Mouse (Mus musculus) liver, adult 2 months (tissue): Measurements from ENCODE around the gene Sipa1l1. TPM values are rescaled to one million over a fixed set of nuclear protein-coding genes. Genes with fewer than 3 reads are reported as not detected.

Experiments
- DNase-seq: peaks from one replicate; pipeline ENCODE4 v3.0.0-alpha.2; 2011; ENCODE audit warnings: low read depth, low spot score; ENCODE audit errors: extremely low read depth
- H3K27ac ChIP-seq: fragments of 200-500 bp; replicated peaks from 2 replicates; pipeline ENCODE4 v1.5.1; 2012; ENCODE audit warnings: low read depth, mild to moderate bottlenecking, control low read depth, inconsistent platforms, low read length; ENCODE audit not compliant: insufficient read depth
- H3K27me3 ChIP-seq: fragments of 200-500 bp; 2 replicates; pipeline ENCODE4 v1.6.1; 2012; ENCODE audit warnings: mild to moderate bottlenecking, moderate library complexity, low read length, inconsistent platforms; ENCODE audit not compliant: control insufficient read depth, insufficient read depth
- H3K36me3 ChIP-seq: fragments of 200-500 bp; 2 replicates; pipeline ENCODE4 v1.6.1; 2012; ENCODE audit warnings: low read length, inconsistent platforms; ENCODE audit not compliant: control insufficient read depth, insufficient read depth
- H3K4me1 ChIP-seq: fragments of 200-500 bp; 2 replicates; pipeline ENCODE4 v1.6.1; 2011; ENCODE audit warnings: low read length; ENCODE audit not compliant: control insufficient read depth, insufficient read depth
- H3K4me3 ChIP-seq: fragments of 200-500 bp; 2 replicates; pipeline ENCODE4 v1.5.1; 2011; ENCODE audit warnings: low read depth, mild to moderate bottlenecking, control low read depth, low read length, moderate library complexity; ENCODE audit not compliant: insufficient read depth
- H3K79me2 ChIP-seq: fragments of 200-500 bp; 2 replicates; pipeline ENCODE4 v1.6.1; 2012; ENCODE audit warnings: inconsistent platforms, mild to moderate bottlenecking, low read length, moderate library complexity; ENCODE audit not compliant: control insufficient read depth, insufficient read depth
- H3K9ac ChIP-seq: fragments of 200-500 bp; 2 replicates; pipeline ENCODE4 v1.6.1; 2012; ENCODE audit warnings: low read depth, mild to moderate bottlenecking, control low read depth, inconsistent platforms, low read length
- CTCF ChIP-seq: fragments of 200-500 bp; IDR thresholded peaks from 2 replicates; pipeline ENCODE4 v1.5.1; 2011; ENCODE audit warnings: low read depth, low read length, control low read depth
- POLR2A ChIP-seq: fragments of 200-500 bp; IDR thresholded peaks from 2 replicates; pipeline ENCODE4 v1.6.1; 2011; ENCODE audit warnings: low read length, control low read depth; ENCODE audit not compliant: insufficient read depth; ENCODE audit errors: extremely low read depth
- WGBS: fragments of 180-500 bp; shearing (Covaris S2); methylation state at CpG from one replicate; pipeline ENCODE4 v1.1.7; 2018; 5-methylcytosine and 5-hydroxymethylcytosine counted together
- polyA plus RNA-seq: library from polyadenylated mRNA; depleted of rRNA; stranded (reverse); fragments of >200 nt; gene quantifications from 2 replicates; pipeline ENCODE4 v1.2.3, GENCODE M21; 2012
- total RNA-seq: library from RNA; depleted of rRNA; stranded (reverse); fragments of >200 nt; gene quantifications from 2 replicates; pipeline ENCODE4 v1.2.3, GENCODE M21; 2014

Sipa1l1 gene
- total and polyA plus RNA-seq, 2 experiments, result 10.3 to 13.7 TPM

DNA sequence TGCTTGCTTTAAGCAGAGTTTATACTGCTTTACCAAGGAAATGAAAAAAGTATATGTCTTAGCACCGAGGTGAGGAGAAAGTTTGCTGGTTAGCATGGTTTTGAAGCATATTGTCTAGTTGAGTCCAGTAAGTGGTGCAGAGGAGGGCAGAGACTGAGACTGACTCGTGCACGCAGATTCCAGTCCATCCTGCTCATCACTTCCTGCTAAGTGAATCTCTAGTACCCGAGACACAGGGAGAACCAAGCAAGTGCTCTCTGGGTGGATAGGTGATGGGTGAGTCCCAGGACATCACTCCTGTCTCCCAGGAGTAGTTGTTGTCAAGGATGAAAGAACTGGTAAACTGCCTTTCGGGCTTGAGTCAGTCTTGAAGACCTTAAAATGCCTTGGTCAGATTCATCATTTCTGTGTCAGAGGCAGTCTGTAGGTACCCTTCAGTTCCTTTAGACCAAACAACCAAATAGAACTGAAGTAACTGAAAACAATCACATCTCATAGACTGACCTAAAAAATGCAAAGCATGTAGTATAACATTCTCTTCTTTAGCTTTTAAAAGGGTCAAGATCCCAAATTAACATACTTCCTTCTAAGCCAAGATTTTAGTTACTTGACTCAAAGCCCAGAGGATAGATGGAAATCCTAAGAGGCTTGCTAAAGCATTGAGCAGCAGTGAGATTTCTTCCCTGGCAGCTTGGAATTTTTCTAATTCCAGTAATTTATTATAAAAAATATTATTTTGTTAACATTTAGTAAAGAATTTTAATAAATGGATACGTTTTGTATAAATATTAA lies 89.1 kb downstream of the Sipa1l1 start:
- H3K4me3 ChIP-seq, result no peak overlapping the region
- 86% methylated on average over 6 of the region's 6 CpGs for WGBS

DNA sequence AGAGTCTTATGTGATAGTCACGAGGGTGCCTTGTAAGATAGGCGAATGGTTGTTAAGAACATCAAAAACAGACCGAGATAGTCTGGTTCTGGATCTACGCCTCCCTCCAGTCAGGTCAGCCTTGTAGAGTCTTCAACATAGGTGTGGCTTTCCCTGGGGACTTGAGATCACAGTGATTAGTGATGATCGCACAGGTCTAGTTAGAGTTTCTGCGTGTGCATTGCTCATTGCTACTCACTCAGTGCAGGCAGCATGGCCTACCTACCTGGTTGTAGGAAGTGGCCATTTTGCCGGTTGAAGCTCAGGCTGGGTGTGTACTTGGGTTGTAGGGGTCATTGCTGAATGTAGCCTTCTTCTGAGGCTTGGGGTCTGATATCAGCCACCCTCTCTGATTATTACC lies 94.3 kb downstream of the Sipa1l1 start:
- Histone ChIP-seq H3K36me3 (no peaks in the 10 kb centered on the region), H3K27me3 (no peaks in the 10 kb centered on the region), H3K4me3 (no peak overlapping the region), H3K79me2 (no peaks in the 10 kb centered on the region), H3K27ac (no peak overlapping the region), H3K4me1 (no peaks in the 10 kb centered on the region), H3K9ac (no peak overlapping the region)
- 93% methylated on average over 7 of the region's 7 CpGs for whole genome bisulfite sequencing
- TF ChIP-seq POLR2A (no peak), CTCF (no peak)
- no peak for DNase-seq

More for the DNA sequence above, 89.1 kb downstream of the Sipa1l1 start:
- no peak for DNase-seq
- no peaks in the 10 kb centered on the region for H3K36me3 ChIP-seq
- peaks cover 5% of the 10 kb centered on the region for H3K4me1 ChIP-seq
- TF ChIP-seq CTCF, result no peak
- no peak overlapping the region for H3K9ac ChIP-seq
- no peak overlapping the region for H3K27ac ChIP-seq
- peaks cover 7% of the 10 kb centered on the region; the same call in 1 of the 2 replicates for H3K79me2 ChIP-seq
- no peaks in the 10 kb centered on the region for H3K27me3 ChIP-seq

- H3K27ac ChIP-seq, result no peak overlapping the region
- WGBS, result 94% methylated on average over 5 of the region's 5 CpGs
- H3K4me3 ChIP-seq, result no peak overlapping the region
- H3K79me2 ChIP-seq, result peaks cover 4% of the 10 kb centered on the region; the same call in 1 of the 2 replicates
- no peaks in the 10 kb centered on the region for H3K36me3 ChIP-seq
- no peaks in the 10 kb centered on the region for H3K4me1 ChIP-seq
- no peak for DNase-seq
- TF ChIP-seq CTCF (no peak), POLR2A (no peak)
- no peaks in the 10 kb centered on the region for H3K27me3 ChIP-seq
- no peak overlapping the region for H3K9ac ChIP-seq
These were observed 95.1 kb downstream of the Sipa1l1 start for GRCm38 (mm10) chr12:82264083-82264851.

DNA sequence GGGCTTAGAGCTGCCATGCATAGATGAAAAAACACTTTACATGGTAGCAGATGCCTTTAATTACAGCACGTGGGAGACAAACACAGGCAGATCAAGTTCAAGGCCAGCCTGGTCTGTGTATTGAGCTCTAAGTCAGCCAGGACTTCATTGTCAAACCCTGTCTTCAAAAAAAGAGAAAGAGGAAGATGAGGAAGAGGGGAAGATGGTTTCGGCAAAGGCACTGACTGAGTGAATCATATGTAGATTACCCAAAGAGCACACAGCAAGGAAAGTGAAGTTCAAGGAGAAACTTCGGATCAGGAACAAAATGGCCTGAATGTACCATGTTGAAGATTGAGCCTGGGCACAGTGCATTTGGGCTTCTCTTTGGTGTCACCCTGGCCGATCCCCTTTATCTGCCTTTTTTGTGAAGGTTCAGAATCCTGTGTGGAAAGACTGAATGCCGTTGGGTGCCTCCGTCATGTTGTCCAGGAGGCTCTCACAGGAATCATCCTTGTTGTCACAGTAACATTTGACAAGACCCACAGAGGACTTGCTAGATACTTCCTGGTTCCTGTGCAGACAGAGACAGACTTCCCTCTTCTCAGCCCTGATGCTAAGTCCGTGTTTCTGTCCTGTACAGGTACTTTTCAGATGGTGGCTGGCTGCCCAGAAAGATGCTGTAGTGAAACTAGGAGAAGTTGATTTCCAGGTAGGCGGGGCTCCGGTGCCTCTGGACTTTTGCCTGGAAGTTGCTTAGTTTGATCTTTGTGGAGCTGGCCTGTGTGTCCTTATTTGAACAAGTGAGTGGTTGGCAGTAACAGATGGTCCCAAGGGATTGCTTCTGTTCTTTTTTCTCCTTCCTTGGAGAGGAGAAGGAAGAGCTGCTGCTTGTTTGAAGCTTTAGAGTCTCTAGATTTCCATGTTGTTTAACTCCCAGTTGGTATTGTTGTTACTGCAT lies 96.5 kb downstream of the Sipa1l1 start:
- Histone ChIP-seq H3K4me3 (no peak overlapping the region), H3K9ac (no peak overlapping the region), H3K27ac (no peak overlapping the region), H3K4me1 (no peaks in the 10 kb centered on the region), H3K79me2 (peaks cover 4% of the 10 kb centered on the region; the same call in 1 of the 2 replicates), H3K36me3 (no peaks in the 10 kb centered on the region), H3K27me3 (no peaks in the 10 kb centered on the region)
- no peak for TF ChIP-seq POLR2A
- no peak for TF ChIP-seq CTCF
- DNase-seq, result peak; percentile 90
- WGBS, result 52% methylated on average over 9 of the region's 9 CpGs

- H3K36me3 ChIP-seq, result no peaks in the 10 kb centered on the region
- H3K27ac ChIP-seq, result no peak overlapping the region
- DNase-seq, result no peak
- no peak overlapping the region for H3K4me3 ChIP-seq
- TF ChIP-seq CTCF, result no peak
- no peak for TF ChIP-seq POLR2A
- H3K27me3 ChIP-seq, result no peaks in the 10 kb centered on the region
- WGBS, result 97% methylated on average over 3 of the region's 3 CpGs
- H3K9ac ChIP-seq, result no peak overlapping the region
- H3K4me1 ChIP-seq, result peaks cover 4% of the 10 kb centered on the region
- peaks cover 4% of the 10 kb centered on the region; the same call in 1 of the 2 replicates for H3K79me2 ChIP-seq
These were observed 102.3 kb downstream of the Sipa1l1 start for GRCm38 (mm10) chr12:82271447-82271846.
